Mouse (Mus musculus): ENCODE measurements around the gene Aplf.

GRCm38 (mm10) chr6:87618021-87618420 is 54.0 kb downstream of the Aplf start:
- TF ChIP-seq CTCF (IDR thresholded peaks at IDR 0.05; ENCODE audit: control insufficient read depth, insufficient read depth, insufficient read length) (no peak), USF1 (IDR thresholded peaks at IDR 0.05; ENCODE audit: low read depth) (no peak), MYOG (IDR thresholded peaks at IDR 0.05; ENCODE audit: control insufficient read depth, extremely low read depth, insufficient read length) (no peak), MAX (IDR thresholded peaks at IDR 0.05) (no peak), CEBPB (IDR thresholded peaks at IDR 0.05; ENCODE audit: low read depth) (no peak)
